Mouse (Mus musculus): ENCODE results near the gene Golga5. TPM values are rescaled to one million over a fixed set of nuclear protein-coding genes. Genes with fewer than 3 reads are reported as not detected.

Gene Golga5
- polyA plus RNA-seq, 2 experiments from 2014 or later: 22.8 to 28.8 TPM

DNA sequence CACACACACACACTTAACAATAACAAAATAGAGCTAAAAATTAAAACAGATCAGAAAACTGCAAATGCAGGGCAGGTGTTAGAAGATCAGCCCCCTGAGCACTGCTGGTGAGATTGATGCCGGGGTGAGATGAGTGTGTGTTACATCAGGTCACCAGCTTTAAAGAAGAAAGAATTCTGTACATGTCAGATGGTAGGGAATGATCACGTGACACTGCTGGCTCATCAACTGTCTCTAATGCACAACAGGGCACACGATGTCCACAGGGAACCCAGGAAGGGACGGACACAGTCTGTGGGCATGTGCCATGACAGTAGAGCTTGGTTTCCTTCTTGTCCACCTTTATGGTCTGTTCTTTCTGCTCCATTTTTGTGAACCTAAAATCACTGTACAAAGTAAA is 47.2 kb downstream of the Golga5 start:
- no peak for ATAC-seq

DNA sequence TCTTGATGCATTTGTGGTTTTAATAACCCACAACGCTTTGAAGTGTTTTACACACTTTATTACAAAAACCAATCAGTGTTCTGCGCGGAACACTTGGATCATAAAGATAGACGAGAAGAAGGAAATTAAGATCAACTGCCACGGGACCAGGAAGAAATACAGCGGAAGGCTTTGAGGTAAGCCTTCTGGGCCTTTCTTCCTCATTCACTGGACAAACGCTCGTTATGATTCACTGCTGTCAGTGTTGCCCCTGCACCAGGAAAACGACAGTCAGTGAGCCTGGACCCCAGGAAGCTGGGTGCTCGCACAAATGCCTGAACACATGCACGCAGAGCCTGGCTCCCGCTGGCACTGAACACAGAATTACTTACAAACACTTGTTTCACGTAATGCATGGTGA is 48.7 kb downstream of the Golga5 start:
- ATAC-seq: no peak

DNA sequence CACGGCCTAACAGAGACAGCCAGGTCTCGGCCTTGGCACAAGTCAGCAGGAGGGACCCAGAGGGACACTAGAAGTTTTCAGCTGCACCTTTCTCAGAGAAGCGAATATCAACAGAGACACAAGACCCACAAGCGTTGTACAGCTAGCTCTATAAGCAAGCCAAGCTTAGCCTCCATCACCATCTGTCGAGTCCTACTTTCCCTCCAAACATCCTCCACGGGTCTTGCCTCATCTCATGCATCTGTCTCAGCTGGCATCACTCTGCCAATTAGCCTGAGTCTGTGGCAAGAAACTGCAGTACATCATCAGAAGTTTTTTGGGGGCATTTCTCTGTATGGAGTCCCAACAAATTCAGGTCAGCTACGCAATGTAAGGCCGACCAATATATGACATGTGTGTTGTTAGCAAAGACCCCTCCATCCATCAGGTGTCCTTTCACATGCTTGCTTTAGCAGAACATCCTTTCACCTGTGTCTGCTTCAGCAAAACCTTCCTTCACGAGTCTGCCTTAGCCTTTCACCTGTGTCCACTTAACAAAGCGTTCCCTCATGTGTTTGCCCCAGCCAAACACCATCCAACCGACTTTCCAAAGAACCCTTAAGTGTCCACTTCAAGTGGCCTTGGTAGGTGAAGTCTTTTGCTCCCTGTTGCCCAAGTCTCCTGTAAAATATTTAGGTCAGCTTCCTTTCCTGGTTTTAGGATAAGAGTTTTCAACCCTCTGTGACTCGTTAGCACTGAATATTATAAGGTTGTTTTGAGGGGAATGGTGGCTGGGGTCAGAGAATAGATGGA is 51.2 kb downstream of the Golga5 start:
- ATAC-seq: no peak

DNA sequence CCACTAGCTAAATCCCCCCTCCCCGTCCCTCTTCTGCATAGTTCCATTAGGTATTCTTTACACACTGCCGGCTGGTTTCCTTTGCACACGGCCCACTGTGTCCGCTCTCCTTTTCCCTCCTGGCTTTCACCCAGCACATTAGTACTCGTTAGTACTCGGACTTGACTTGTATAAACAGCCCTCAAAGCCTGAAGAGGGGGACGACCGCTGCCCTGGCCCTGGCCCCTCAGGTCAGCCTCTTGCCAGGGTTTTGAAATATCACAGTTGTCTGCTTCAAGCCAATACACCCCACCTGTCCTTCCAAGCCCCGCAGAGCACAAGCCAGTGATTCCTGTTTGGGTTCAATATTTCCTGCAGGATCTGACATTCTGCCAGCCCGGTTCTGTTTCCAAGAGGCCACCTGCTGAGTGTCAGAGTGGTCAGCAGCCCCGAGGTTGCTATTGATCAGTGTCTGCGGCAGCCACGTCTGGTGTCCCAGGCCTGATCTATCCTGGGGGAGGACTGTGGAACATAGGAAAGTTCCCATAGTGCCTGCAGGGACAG is 52.9 kb downstream of the Golga5 start:
- ATAC-seq: no peak

DNA sequence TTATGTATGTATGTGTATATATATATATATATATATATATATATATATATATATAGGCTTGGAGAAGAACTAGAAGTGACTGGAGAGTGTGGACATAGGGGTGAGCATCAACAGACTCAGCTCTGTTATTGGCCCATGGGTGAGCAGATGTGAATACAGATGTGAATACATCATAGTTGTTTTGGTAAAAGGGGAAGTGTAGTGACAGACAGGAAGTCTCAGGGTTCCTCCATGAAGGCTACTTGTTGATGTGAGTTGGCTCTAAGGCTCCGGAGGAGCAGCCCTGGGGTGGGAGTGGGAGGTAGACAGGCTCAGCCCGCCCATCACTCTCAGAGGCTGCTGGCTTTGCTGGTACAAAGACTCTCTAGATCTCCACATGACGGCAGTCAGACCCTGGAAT is 55.3 kb downstream of the Golga5 start:
- no peak for ATAC-seq

DNA sequence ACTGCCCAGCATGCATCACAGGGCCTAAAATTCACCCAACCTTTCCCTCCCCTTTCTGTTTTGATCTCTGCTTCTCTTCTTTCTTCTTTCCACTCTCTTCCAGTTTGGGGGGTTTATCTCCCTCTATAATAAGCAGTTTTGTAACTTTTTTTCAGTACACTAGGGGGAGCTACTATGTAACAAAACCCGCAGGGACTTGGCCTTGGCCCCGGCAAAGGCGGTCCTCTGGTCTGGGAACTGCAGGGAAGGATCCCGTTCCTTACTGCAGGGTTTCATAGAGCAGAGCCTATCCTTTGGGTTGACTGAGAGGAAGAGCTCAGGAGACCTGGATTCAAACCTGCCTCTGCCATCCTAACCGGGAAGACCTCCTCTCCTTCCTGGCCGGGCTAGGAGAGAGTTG is 55.8 kb downstream of the Golga5 start:
- no peak for ATAC-seq

DNA sequence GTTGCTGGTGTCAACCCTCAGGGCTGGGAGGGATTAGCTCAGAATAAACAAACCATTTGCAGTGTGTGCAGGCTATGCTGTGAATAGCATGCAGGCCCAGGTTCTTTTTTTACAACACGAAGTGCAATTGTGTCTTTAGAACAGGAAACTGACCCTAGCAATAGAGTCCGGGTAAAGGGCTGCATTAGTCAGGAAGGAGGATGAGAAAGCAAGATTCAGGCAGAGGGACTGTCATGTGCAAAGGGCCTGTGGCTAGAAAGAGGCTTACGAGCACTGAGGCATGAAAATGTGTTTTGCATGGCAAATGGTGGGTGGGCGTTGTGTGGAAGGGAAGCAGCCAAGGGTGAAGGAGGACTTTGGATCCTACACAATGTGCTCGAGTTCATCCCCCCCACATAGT is 59.1 kb downstream of the Golga5 start:
- no peak for ATAC-seq

DNA sequence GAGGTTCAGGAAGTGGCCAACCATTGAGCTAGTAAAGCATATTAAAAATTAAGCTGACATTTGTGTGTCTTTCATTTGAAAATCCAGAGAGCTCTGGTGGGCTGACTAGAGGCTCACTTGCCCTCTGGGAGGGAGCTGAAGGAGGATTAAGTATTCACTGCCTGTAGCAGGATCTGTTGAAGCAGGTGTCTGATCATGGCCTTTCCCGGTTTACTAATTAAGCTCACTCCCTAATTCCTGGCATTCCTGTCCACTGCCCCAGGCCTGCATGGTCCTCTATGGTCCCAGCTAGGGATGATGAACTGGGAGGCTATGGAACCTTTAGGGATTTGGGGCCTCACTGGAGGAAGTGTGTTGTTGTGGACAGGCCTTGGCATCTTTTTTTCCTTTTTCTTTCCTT is 66.9 kb downstream of the Golga5 start:
- no peak for ATAC-seq

DNA sequence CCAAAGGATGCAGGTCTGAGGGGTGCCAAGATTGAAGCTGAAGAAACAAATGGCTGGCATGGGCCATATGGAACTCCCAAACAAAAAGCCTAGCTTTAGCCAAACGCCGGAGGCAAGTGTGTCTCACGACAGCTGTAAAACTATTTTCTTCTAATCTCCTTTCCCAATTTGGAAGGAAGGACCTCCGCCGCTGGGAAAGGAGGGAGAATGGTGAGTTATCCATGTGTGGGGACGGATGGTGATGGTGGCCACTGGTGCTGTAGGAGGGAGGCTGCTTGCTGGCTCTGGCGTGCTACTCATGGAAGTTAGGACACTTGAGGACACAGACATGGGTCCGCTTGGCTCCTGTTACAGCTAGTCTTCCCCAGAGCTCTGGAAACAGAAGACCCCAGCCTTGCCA is 71.3 kb downstream of the Golga5 start:
- no peak for ATAC-seq

DNA sequence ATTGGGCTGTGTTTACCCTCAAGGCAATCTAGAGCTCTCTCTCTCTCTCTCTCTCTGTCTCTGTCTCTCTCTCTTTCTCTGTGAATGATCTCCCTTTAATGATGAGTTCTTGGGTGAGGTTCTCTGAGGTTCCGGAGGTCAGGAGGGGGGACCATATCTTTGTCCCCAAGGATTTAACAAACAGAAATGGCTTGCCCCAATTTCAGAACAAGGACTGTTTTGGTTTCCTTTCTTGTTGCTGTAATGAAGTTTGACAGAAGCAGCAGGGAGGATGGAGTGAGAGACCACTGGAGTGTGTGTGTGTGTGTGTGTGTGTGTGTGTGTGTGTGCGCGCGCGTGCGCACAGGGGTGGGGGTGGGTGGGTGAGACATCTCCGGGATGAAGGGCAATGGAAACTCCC is 72.2 kb downstream of the Golga5 start:
- ATAC-seq: no peak

DNA sequence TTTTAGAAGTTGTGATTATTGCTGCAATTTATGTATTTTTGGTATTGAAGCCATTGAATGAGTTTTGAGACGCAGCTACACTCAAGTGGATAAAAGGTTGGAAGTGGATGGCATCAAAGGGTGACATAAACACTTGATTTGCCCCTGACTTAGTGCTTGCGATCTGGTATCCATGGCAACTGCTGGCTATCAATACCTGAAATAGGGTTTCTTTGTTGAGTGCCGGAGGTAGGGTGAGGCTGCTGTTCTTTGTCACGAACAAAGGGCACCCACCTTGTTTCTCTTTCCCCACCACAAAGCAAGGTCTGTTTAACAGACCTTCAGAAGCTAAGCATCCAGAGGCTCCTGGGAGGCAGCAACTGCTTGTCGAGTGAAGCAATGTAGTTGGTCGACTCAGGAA is 76.2 kb downstream of the Golga5 start:
- no peak for ATAC-seq

Other genes with a start within 250 kb of the Golga5 start
- 10 to 100 TPM; 68.3 to 91.8 TPM for gene Rin3, start 186.1 kb upstream of the Golga5 start, polyA plus RNA-seq (2017; shearing (Covaris generic))
- 10 to 100 TPM; 19.0 to 28.0 TPM for gene Lgmn, start 29.3 kb upstream of the Golga5 start, polyA plus RNA-seq (2017; shearing (Covaris generic))
- not detected for gene Chga, start 85.8 kb downstream of the Golga5 start, polyA plus RNA-seq (2017; shearing (Covaris generic))
- 10 to 100 TPM; 16.3 to 20.8 TPM for gene Itpk1, start 235.8 kb downstream of the Golga5 start, polyA plus RNA-seq (2017; shearing (Covaris generic))

Data from CD4-positive, CD25-positive, alpha-beta regulatory T cell, adult 4 months (primary cell).